Mouse (Mus musculus): ENCODE measurements at regions not wholly inside any gene's neighbourhood (a gene's known extent, or its start where the extent isn't known, plus 50 kb on each side); places are given as distances from the start of the nearest gene placed in this dataset.

- TF ChIP-seq POLR2A (IDR thresholded peaks at IDR 0.05; ENCODE audit: low read depth, low read length) (no peak), CTCF (IDR thresholded peaks at IDR 0.05; ENCODE audit: extremely low read depth, insufficient read length, insufficient replicate concordance, low read depth, low read length) (no peak)
These were observed 211.9 kb upstream of the Daam1 start for GRCm38 (mm10) chr12:71618956-71619355.

Data from small intestine, adult 2 months (tissue).